Mouse (Mus musculus): ENCODE results near the gene Smyd3. TPM values are rescaled to one million over a fixed set of nuclear protein-coding genes. Genes with fewer than 3 reads are reported as not detected.

Gene Smyd3
- total RNA-seq, 4 experiments from 2014 or later, result 6.9 to 17.0 (median 12.2) TPM

- DNase-seq, result no peak
Observed at GRCm38 (mm10) chr1:179286748-179287147, 231.1 kb downstream of the Smyd3 start.

GRCm38 (mm10) chr1:179282821-179283220, 235.0 kb downstream of the Smyd3 start:
- no peak for DNase-seq

- peak; percentile 50 for DNase-seq
Observed at GRCm38 (mm10) chr1:179281401-179282121, 236.3 kb downstream of the Smyd3 start.

DNA sequence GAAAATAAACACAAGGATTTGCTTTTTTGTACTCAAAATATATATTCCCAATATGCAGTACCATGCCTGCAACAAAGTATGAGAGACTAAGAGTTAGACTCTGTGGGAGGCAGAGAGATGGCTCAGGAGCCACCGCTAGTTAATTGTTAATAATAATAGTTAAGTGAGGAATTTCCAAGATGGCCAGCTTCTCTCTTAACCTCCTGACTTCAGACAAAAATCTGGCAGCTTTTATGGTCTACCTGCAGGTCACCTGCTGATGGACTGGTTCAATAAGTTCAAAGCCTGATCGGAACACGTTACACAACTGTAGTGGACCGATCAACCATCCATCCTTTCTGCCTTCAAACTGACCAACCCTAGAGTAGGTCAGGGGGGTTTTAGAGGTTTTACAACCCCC, 238.7 kb downstream of the Smyd3 start:
- DNase-seq, result no peak

GRCm38 (mm10) chr1:179277346-179277745, 240.5 kb downstream of the Smyd3 start:
- no peak for DNase-seq

DNA sequence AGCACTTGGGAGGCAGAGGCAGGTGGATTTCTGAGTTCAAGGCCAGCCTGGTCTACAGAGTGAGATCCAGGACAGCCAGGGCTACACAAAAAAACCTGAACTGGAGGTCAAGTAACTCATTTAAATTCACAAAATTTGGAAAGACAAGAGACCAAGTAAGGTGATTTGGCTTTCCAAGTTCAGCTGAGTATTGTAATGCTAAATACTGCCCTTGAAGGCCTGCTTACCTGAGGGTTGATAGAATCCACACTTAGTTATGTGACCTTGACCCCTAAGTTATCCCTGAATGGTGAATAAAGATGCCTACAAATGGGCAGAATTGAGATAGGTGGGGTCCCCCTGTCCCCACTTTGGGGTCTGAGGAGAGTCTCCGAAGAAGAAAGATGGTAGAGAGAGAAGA, 241.0 kb downstream of the Smyd3 start:
- DNase-seq, result no peak

- no peak for DNase-seq
Observed at GRCm38 (mm10) chr1:179272926-179273325, 244.9 kb downstream of the Smyd3 start.

GRCm38 (mm10) chr1:179272351-179272750, 245.5 kb downstream of the Smyd3 start:
- DNase-seq, result no peak

DNA sequence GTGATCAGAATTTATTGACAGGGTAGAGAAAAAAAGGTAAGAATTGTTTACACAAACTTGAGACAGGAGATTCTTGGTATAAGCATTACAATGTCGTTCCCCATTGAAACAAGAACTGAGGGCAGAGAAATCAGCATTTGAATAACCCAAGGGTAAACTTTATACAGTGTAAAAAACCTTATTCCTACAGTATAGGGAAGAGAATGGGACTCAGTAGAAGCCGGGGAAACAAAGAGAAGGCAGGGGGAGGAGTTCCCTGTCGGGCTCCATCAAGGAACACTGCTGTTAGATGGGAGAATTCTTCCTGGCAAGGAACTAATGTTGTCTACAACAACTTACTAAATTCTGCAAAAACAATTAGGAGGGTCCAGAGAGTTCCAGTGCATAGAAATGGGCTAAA, 250.9 kb downstream of the Smyd3 start:
- no peak for DNase-seq

- DNase-seq, result no peak
Observed at GRCm38 (mm10) chr1:179261496-179261966, 256.3 kb downstream of the Smyd3 start.

GRCm38 (mm10) chr1:179255826-179256512, 261.9 kb downstream of the Smyd3 start:
- DNase-seq, result no peak

GRCm38 (mm10) chr1:179254531-179254930, 263.3 kb downstream of the Smyd3 start:
- DNase-seq, result no peak

DNA sequence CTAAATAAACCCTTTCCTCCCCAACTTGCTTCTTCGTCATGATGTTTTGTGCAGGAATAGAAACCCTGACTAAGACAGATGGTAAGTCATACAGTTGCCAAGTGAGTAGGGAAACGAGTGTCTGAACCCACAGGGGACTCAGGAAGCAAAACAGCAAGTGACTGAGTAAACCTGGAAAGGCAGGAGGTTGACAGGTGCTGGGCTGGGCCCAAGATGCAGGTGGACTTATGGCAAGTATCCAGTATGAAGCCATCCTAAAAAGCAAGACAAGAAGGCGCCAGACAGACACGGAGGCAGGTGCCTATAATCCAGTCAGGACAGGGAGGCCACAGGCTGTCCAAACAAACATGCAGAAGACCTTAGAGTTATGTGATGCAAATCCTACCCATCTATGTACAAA, 265.2 kb downstream of the Smyd3 start:
- DNase-seq, result no peak

DNA sequence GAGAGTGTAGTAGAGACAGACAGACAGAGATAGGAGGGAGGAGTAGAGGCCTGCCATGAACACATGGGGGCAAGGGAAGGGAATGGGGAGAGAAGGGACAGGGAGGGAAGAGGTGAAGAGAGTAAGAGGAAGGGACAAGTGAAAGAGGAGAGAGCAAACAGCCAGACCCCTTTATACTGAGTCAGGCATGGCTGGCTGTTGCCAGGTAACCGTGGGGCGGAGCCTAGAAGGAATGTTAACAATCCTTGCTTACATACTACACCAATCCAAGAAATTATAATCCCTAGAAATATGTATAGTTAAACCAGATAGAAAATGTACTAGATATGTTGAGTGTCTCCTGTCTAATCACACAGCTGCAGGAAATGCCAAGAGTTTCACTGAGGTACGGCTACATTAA, 267.5 kb downstream of the Smyd3 start:
- DNase-seq, result no peak

DNA sequence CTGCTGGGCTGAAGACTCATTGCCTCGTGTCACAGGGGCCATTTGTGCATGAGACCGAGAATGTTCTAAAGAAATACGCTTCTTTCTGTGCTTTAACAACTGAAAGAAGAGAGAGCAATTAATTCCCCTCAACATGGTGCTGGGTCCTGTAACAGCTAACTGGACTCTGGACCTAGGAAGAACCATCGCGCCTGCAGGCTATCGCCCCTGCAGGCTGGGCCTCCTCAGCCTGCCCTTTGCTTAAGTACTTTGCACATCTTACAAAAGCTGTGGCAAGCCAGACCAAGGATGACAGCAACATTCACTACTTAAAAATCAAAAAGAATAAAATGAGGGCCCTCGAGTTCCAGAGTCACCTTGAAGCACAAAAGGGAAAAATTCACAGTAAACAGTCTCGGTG, 274.3 kb downstream of the Smyd3 start:
- no peak for DNase-seq

- DNase-seq, result no peak
Observed at GRCm38 (mm10) chr1:179240663-179241279, 277.1 kb downstream of the Smyd3 start.

GRCm38 (mm10) chr1:179238639-179239038, 279.2 kb downstream of the Smyd3 start:
- DNase-seq, result no peak

GRCm38 (mm10) chr1:179237989-179238388, 279.9 kb downstream of the Smyd3 start:
- DNase-seq, result no peak

GRCm38 (mm10) chr1:179236217-179236840, 281.5 kb downstream of the Smyd3 start:
- no peak for DNase-seq

GRCm38 (mm10) chr1:179231777-179232661, 285.8 kb downstream of the Smyd3 start:
- DNase-seq, result peak; percentile 43

DNA sequence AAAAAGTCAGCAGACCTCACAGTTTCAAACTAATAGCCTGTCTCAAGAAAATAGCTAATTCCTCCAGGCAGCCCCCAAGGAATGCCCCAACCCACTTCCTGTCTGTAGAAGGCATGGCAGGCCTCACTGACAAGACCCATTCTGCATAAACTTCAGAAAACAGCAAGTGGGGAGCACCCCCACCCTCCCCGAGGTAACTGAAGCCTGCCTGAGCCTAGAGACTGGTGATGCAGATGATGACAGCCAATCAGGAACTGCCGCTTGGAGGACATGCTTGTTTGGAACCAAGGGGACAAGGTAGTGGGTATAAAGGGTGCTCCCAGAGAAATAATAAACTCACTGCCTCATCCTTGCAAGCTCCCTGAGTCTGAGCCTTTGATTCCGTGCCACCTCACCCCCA, 288.3 kb downstream of the Smyd3 start:
- no peak for DNase-seq

GRCm38 (mm10) chr1:179220290-179220689, 297.6 kb downstream of the Smyd3 start:
- no peak for DNase-seq

Data from adrenal gland, adult 8-10 months (tissue).